Mouse (Mus musculus): ENCODE measurements at regions not wholly inside any gene's neighbourhood (a gene's known extent, or its start where the extent isn't known, plus 50 kb on each side); places are given as distances from the start of the nearest gene placed in this dataset.

- H3K4me1 ChIP-seq (replicated peaks; ENCODE audit: low read depth, low read length), result no peaks in the 10 kb centered on the region
- TF ChIP-seq CTCF (conservative IDR thresholded peaks at IDR 0.05; ENCODE audit: low read length), result no peak
- no peak for TF ChIP-seq NANOG (IDR thresholded peaks at IDR 0.05; ENCODE audit: borderline replicate concordance, low read length)
- no peak for TF ChIP-seq POU5F1 (IDR thresholded peaks at IDR 0.05; ENCODE audit: borderline replicate concordance, low read length)
- H3K4me3 ChIP-seq (replicated peaks; ENCODE audit: low read length), result no peak overlapping the region
- H3K9me3 ChIP-seq (ENCODE audit: low read length), result peaks cover 8% of the 10 kb centered on the region
- H3K36me3 ChIP-seq (ENCODE audit: insufficient read depth, low read length), result no peaks in the 10 kb centered on the region
- H3K27me3 ChIP-seq (ENCODE audit: insufficient read depth, low read length), result no peaks in the 10 kb centered on the region
Measured at GRCm38 (mm10) chr17:83034914-83035573, 180.0 kb upstream of the Pkdcc start.

- Histone ChIP-seq H3K4me3 (replicated peaks; ENCODE audit: low read length) (no peak overlapping the region), H3K27me3 (ENCODE audit: insufficient read depth, low read length) (no peaks in the 10 kb centered on the region), H3K4me1 (replicated peaks; ENCODE audit: low read depth, low read length) (no peaks in the 10 kb centered on the region), H3K9me3 (ENCODE audit: low read length) (peaks cover 8% of the 10 kb centered on the region), H3K36me3 (ENCODE audit: insufficient read depth, low read length) (no peaks in the 10 kb centered on the region)
- TF ChIP-seq NANOG (IDR thresholded peaks at IDR 0.05; ENCODE audit: borderline replicate concordance, low read length) (no peak), CTCF (conservative IDR thresholded peaks at IDR 0.05; ENCODE audit: low read length) (no peak), POU5F1 (IDR thresholded peaks at IDR 0.05; ENCODE audit: borderline replicate concordance, low read length) (no peak)
Measured at GRCm38 (mm10) chr17:83035574-83035918, 179.5 kb upstream of the Pkdcc start.

- no peak overlapping the region for H3K4me3 ChIP-seq (replicated peaks; ENCODE audit: low read length)
- no peak for TF ChIP-seq CTCF (conservative IDR thresholded peaks at IDR 0.05; ENCODE audit: low read length)
- no peaks in the 10 kb centered on the region for H3K36me3 ChIP-seq (ENCODE audit: insufficient read depth, low read length)
- no peaks in the 10 kb centered on the region for H3K27me3 ChIP-seq (ENCODE audit: insufficient read depth, low read length)
- peaks cover 20% of the 10 kb centered on the region for H3K4me1 ChIP-seq (replicated peaks; ENCODE audit: low read depth, low read length)
- H3K9me3 ChIP-seq (ENCODE audit: low read length), result peaks cover 8% of the 10 kb centered on the region
Measured at GRCm38 (mm10) chr17:83039563-83039962, 175.5 kb upstream of the Pkdcc start.

- no peaks in the 10 kb centered on the region for H3K9me3 ChIP-seq (ENCODE audit: low read length)
- peaks cover 20% of the 10 kb centered on the region for H3K4me1 ChIP-seq (replicated peaks; ENCODE audit: low read depth, low read length)
- peaks cover 5% of the 10 kb centered on the region for H3K27me3 ChIP-seq (ENCODE audit: insufficient read depth, low read length)
- no peak overlapping the region for H3K4me3 ChIP-seq (replicated peaks; ENCODE audit: low read length)
- TF ChIP-seq NANOG (IDR thresholded peaks at IDR 0.05; ENCODE audit: borderline replicate concordance, low read length) (no peak), CTCF (conservative IDR thresholded peaks at IDR 0.05; ENCODE audit: low read length) (no peak), POU5F1 (IDR thresholded peaks at IDR 0.05; ENCODE audit: borderline replicate concordance, low read length) (no peak)
- H3K36me3 ChIP-seq (ENCODE audit: insufficient read depth, low read length), result no peaks in the 10 kb centered on the region
Measured at GRCm38 (mm10) chr17:83044515-83044914, 170.6 kb upstream of the Pkdcc start.

- no peaks in the 10 kb centered on the region for H3K36me3 ChIP-seq (ENCODE audit: insufficient read depth, low read length)
- H3K9me3 ChIP-seq (ENCODE audit: low read length), result no peaks in the 10 kb centered on the region
- H3K4me1 ChIP-seq (replicated peaks; ENCODE audit: low read depth, low read length), result no peaks in the 10 kb centered on the region
- TF ChIP-seq CTCF (conservative IDR thresholded peaks at IDR 0.05; ENCODE audit: low read length) (no peak), POU5F1 (IDR thresholded peaks at IDR 0.05; ENCODE audit: borderline replicate concordance, low read length) (no peak), NANOG (IDR thresholded peaks at IDR 0.05; ENCODE audit: borderline replicate concordance, low read length) (no peak)
- no peak overlapping the region for H3K4me3 ChIP-seq (replicated peaks; ENCODE audit: low read length)
- peaks cover 5% of the 10 kb centered on the region for H3K27me3 ChIP-seq (ENCODE audit: insufficient read depth, low read length)
Measured at GRCm38 (mm10) chr17:83049972-83050535, 165.0 kb upstream of the Pkdcc start.

- peaks cover 5% of the 10 kb centered on the region for H3K27me3 ChIP-seq (ENCODE audit: insufficient read depth, low read length)
- TF ChIP-seq CTCF (conservative IDR thresholded peaks at IDR 0.05; ENCODE audit: low read length), result no peak
- TF ChIP-seq POU5F1 (IDR thresholded peaks at IDR 0.05; ENCODE audit: borderline replicate concordance, low read length), result no peak
- TF ChIP-seq NANOG (IDR thresholded peaks at IDR 0.05; ENCODE audit: borderline replicate concordance, low read length), result no peak
- no peak overlapping the region for H3K4me3 ChIP-seq (replicated peaks; ENCODE audit: low read length)
- H3K9me3 ChIP-seq (ENCODE audit: low read length), result no peaks in the 10 kb centered on the region
- no peaks in the 10 kb centered on the region for H3K36me3 ChIP-seq (ENCODE audit: insufficient read depth, low read length)
- no peaks in the 10 kb centered on the region for H3K4me1 ChIP-seq (replicated peaks; ENCODE audit: low read depth, low read length)
Measured at GRCm38 (mm10) chr17:83050591-83051197, 164.4 kb upstream of the Pkdcc start.

GRCm38 (mm10) chr17:83052613-83053140 lies 162.4 kb upstream of the Pkdcc start:
- Histone ChIP-seq H3K4me3 (replicated peaks; ENCODE audit: low read length) (no peak overlapping the region), H3K4me1 (replicated peaks; ENCODE audit: low read depth, low read length) (no peaks in the 10 kb centered on the region), H3K27me3 (ENCODE audit: insufficient read depth, low read length) (no peaks in the 10 kb centered on the region; the same call in 1 of the 2 replicates), H3K9me3 (ENCODE audit: low read length) (no peaks in the 10 kb centered on the region), H3K36me3 (ENCODE audit: insufficient read depth, low read length) (no peaks in the 10 kb centered on the region)
- no peak for TF ChIP-seq NANOG (IDR thresholded peaks at IDR 0.05; ENCODE audit: borderline replicate concordance, low read length)
- no peak for TF ChIP-seq CTCF (conservative IDR thresholded peaks at IDR 0.05; ENCODE audit: low read length)
- TF ChIP-seq POU5F1 (IDR thresholded peaks at IDR 0.05; ENCODE audit: borderline replicate concordance, low read length), result no peak

GRCm38 (mm10) chr17:83057832-83058231 lies 157.3 kb upstream of the Pkdcc start:
- no peaks in the 10 kb centered on the region for H3K4me1 ChIP-seq (replicated peaks; ENCODE audit: low read depth, low read length)
- H3K4me3 ChIP-seq (replicated peaks; ENCODE audit: low read length), result no peak overlapping the region
- H3K9me3 ChIP-seq (ENCODE audit: low read length), result no peaks in the 10 kb centered on the region
- H3K27me3 ChIP-seq (ENCODE audit: insufficient read depth, low read length), result no peaks in the 10 kb centered on the region
- no peaks in the 10 kb centered on the region for H3K36me3 ChIP-seq (ENCODE audit: insufficient read depth, low read length)
- TF ChIP-seq POU5F1 (IDR thresholded peaks at IDR 0.05; ENCODE audit: borderline replicate concordance, low read length) (no peak), NANOG (IDR thresholded peaks at IDR 0.05; ENCODE audit: borderline replicate concordance, low read length) (no peak), CTCF (conservative IDR thresholded peaks at IDR 0.05; ENCODE audit: low read length) (no peak)
